In genomic region chr7:133435596-133436357, GRCm38 (mm10) we compare ENCODE assay signal across 12 mouse cellular contexts.
DNase-seq lines count a peak whose midpoint lies in the region; ATAC-seq and TF ChIP-seq lines count a peak whose summit lies in the region.
"Had no signal": no experiment of that assay in that cellular context is flagged by ENCODE, and none has a peak within 500 bp of the region (broad histone marks: within the 10 kb centered on the region; RNA-seq: fewer than 3 reads in every experiment).

No protein-coding gene starts in this region.

- H3K4me2 ChIP-seq in liver, embryonic 14.5 days (ENCODE audit: low read depth), result no peak overlapping the region
- H3K4me2 ChIP-seq in lung, embryonic 15.5 days, result no peak overlapping the region

- H3K4me3 ChIP-seq in liver, embryonic 14.5 days (ENCODE audit: insufficient read depth in 1 of 2, low read depth in 2 of 2, low read length in 2 of 2), result no peak overlapping the region
- no peak overlapping the region for H3K4me3 ChIP-seq in lung, embryonic 15.5 days
- H3K4me3 ChIP-seq: limb, embryonic 10.5 days had no signal

- H3K36me3 ChIP-seq in liver, embryonic 14.5 days (replicated peaks; ENCODE audit: control insufficient read depth, insufficient read depth, low read depth), result no peaks in the 10 kb centered on the region
- H3K36me3 ChIP-seq in lung, embryonic 15.5 days, result no peaks in the 10 kb centered on the region
- H3K36me3 ChIP-seq: limb, embryonic 10.5 days had no signal

- no peaks in the 10 kb centered on the region for H3K4me1 ChIP-seq in liver, embryonic 14.5 days (replicated peaks; ENCODE audit: control insufficient read depth in 2 of 2, insufficient read depth in 2 of 2, low read length in 1 of 2)
- H3K4me1 ChIP-seq in lung, embryonic 15.5 days, result peaks cover 22% of the 10 kb centered on the region

- WGBS in liver, embryonic 14.5 days (ENCODE audit: insufficient replicate concordance), result 62% methylated on average over 14 of the region's 14 CpGs
- 46% methylated on average over 14 of the region's 14 CpGs for WGBS in lung, embryonic 15.5 days

- H3K9me3 ChIP-seq in liver, embryonic 14.5 days (ENCODE audit: control insufficient read depth, low read length), result no peaks in the 10 kb centered on the region
- H3K9me3 ChIP-seq in lung, embryonic 15.5 days, result no peaks in the 10 kb centered on the region
- H3K9me3 ChIP-seq: limb, embryonic 10.5 days had no signal

- no peak for ATAC-seq in liver, embryonic 14.5 days (ENCODE audit: insufficient read depth)
- ATAC-seq in lung, embryonic 15.5 days (ENCODE audit: borderline replicate concordance, extremely low read depth, low FRiP score, low TSS enrichment), result peak; percentile 73; the same call in 1 of the 2 replicates
- ATAC-seq: CD4-positive, CD25-positive, alpha-beta regulatory T cell, adult 4 months had no signal

- no peak for TF ChIP-seq EP300 in liver, embryonic 14.5 days (IDR thresholded peaks at IDR 0.05; ENCODE audit: low read depth)

- no peaks in the 10 kb centered on the region for H3K27me3 ChIP-seq in liver, embryonic 14.5 days (ENCODE audit: control insufficient read depth, insufficient read depth, low read length)
- no peaks in the 10 kb centered on the region for H3K27me3 ChIP-seq in lung, embryonic 15.5 days

- H3K27ac ChIP-seq in liver, embryonic 14.5 days, result no peak overlapping the region
- peak overlapping the region; percentile 66 for H3K27ac ChIP-seq in lung, embryonic 15.5 days
- H3K27ac ChIP-seq: limb, embryonic 10.5 days had no signal

- H3K9ac ChIP-seq in liver, embryonic 14.5 days (replicated peaks), result no peak overlapping the region
- no peak overlapping the region for H3K9ac ChIP-seq in lung, embryonic 15.5 days

- peak; percentile 29 for DNase-seq in embryo, embryonic 11 days
- no peak for DNase-seq in embryo, embryonic 10.5 days (ENCODE audit: low spot score)
- DNase-seq in liver, embryonic 14.5 days (ENCODE audit: low read depth in 3 of 3, low spot score in 3 of 3), result no peak
- DNase-seq in liver, result no peak
- DNase-seq in retina, postnatal 1 day, result peak; percentile 61
- DNase-seq in gastrocnemius, adult 8-10 months (ENCODE audit: low spot score in 2 of 2), result no peak
- no peak for DNase-seq in layer of hippocampus, adult 11-12 months (ENCODE audit: low spot score)
- DNase-seq: right cerebral cortex, postnatal 14 days; thymus, postnatal 4 days had no signal

- TF ChIP-seq CTCF in liver, embryonic 14.5 days (IDR thresholded peaks at IDR 0.05; ENCODE audit: low read depth), result 0 out of 2 replicates have a peak, but pooled peaks have one; percentile 14

Comparison
In these comparisons a context has a peak if more than half of its experiments do, and no peak if none do; other contexts are left out.
1. DNase-seq: peak in embryo, embryonic 11 days (single experiment) and retina, postnatal 1 day (single experiment); none in embryo, embryonic 10.5 days (single experiment), liver, embryonic 14.5 days (0 of 3), liver (single experiment), gastrocnemius, adult 8-10 months (0 of 2) and layer of hippocampus, adult 11-12 months (single experiment).